Mouse (Mus musculus) cerebral cortex, adult 2 months (tissue): ENCODE results near the gene Ext2.

Experiments
- WGBS: fragments of 180-500 bp; shearing (Covaris S2); methylation state at CpG from one replicate; pipeline ENCODE4 v1.1.7; 2018; 5-methylcytosine and 5-hydroxymethylcytosine counted together

Gene Ext2

DNA sequence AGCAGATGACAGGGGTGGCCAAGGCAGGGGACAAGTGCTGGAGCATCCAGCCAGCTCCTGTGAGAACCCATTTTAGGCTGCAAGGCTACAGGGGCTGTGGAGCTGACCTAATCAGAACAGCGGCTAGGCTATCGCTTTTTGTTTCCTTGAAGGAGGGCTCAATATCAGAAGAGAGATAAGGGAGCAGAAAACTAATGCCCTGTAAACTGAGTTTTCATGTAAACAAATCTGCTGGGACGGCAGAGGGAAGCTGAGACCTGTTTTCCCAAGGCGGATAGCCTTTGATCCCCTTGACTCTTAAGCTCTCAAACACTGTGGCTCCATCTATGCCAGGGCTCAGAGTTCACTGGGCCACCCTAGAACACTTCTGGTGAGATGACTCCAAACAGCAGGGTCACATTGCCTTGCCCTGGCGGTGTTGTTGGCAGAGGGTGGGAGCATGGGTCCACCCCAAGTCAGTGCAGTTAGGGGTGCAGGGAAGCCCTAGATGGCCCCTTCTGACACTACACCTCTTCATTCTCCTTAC, 83.3 kb downstream of the Ext2 start:
- 93% methylated on average over 5 of the region's 5 CpGs for WGBS

GRCm38 (mm10) chr2:93737146-93737545, 85.2 kb downstream of the Ext2 start:
- 87% methylated on average over 8 of the region's 8 CpGs for WGBS

GRCm38 (mm10) chr2:93732658-93733057, 89.7 kb downstream of the Ext2 start:
- WGBS, result 85% methylated on average over 7 of the region's 7 CpGs

- WGBS, result 86% methylated on average over 11 of the region's 11 CpGs
Observed at GRCm38 (mm10) chr2:93729585-93729984, 92.8 kb downstream of the Ext2 start.

- 83% methylated on average over 2 of the region's 2 CpGs for WGBS
Observed at GRCm38 (mm10) chr2:93723138-93723744, 99.1 kb downstream of the Ext2 start.

GRCm38 (mm10) chr2:93720956-93721355, 101.4 kb downstream of the Ext2 start:
- WGBS, result 94% methylated on average over 1 of the region's 1 CpGs

- WGBS, result 72% methylated on average over 9 of the region's 9 CpGs
Observed at GRCm38 (mm10) chr2:93719792-93720675, 102.3 kb downstream of the Ext2 start.

DNA sequence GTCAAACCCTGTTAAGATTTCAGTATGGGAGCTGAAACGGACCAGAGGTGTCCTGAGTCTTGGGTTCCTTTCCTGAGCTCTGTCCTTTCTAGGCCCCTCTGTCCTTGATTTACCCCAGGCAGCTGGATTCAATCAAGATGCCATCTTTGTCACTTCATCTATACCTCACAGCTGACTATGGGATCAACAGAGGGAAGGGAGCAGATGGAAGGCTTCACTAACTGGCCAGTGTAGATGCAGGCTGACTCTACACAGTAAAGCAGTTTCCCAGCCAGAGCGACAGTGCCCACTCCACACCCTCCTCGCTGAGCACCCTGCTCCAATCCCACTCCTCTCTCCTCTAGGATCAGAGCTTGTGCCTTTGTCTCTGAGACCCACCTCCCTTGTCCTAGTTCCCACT, 110.9 kb downstream of the Ext2 start:
- 69% methylated on average over 3 of the region's 3 CpGs for WGBS

DNA sequence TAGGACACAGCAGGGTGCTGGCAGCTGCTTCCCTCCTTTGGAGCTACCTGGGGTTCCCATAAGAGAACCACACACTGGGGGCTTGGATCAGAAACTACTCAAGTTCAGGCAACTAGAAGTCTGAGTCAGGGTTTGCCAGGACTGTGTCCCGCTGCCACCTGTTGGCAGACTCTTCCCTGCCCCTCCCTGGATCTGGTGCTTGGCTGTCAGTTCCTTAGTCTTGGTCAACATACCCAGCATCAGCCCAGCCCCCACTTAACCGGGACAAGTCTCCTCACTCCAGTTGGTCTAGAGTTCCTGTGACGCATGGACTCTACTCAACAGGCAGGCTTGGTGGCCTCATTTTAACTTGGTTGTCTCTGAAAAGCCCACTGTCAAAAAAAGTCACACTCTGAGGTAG, 112.7 kb downstream of the Ext2 start:
- WGBS, result 87% methylated on average over 3 of the region's 3 CpGs

DNA sequence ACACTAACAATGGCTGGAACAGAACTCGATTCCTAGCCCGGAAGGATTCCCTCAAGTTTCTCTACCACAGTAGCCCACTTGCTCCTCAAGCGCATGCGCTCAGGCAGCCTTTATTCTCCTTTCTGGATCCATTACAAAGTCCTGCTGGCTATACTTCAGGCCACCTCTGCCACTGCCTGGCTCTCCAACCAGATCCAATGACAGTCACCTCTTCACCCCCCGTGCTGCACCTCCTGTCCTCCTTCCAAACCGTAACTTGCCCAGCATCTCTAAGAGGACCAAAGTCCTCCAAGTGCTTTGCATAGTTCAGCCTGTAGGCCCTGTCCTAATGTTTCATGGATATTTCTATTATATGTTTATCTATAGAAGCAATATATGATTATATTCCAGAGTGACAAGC, 113.1 kb downstream of the Ext2 start:
- 95% methylated on average over 6 of the region's 6 CpGs for WGBS

GRCm38 (mm10) chr2:93706825-93707224, 115.5 kb downstream of the Ext2 start:
- WGBS, result 59% methylated on average over 3 of the region's 3 CpGs

GRCm38 (mm10) chr2:93706407-93706806, 116.0 kb downstream of the Ext2 start:
- WGBS, result 44% methylated on average over 2 of the region's 2 CpGs

DNA sequence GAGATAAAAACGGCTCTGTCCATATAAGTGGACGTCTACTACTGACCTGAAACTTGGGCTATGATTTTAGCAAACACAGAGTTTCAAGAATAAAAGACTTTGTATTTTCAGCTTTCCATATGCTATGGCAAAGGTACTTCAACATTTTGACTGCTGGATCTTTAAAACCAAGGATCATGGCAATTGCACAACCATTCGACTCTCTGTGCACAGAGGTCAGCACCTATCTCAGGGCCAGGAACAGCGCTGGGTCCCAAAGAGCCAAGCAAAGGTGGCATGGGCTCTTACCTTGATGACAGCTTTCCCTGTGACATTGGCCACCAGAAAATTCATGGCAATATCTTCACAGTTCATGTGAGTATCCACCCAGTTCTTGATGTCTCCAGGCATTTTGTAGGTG, 118.2 kb downstream of the Ext2 start:
- WGBS, result 95% methylated on average over 4 of the region's 4 CpGs

DNA sequence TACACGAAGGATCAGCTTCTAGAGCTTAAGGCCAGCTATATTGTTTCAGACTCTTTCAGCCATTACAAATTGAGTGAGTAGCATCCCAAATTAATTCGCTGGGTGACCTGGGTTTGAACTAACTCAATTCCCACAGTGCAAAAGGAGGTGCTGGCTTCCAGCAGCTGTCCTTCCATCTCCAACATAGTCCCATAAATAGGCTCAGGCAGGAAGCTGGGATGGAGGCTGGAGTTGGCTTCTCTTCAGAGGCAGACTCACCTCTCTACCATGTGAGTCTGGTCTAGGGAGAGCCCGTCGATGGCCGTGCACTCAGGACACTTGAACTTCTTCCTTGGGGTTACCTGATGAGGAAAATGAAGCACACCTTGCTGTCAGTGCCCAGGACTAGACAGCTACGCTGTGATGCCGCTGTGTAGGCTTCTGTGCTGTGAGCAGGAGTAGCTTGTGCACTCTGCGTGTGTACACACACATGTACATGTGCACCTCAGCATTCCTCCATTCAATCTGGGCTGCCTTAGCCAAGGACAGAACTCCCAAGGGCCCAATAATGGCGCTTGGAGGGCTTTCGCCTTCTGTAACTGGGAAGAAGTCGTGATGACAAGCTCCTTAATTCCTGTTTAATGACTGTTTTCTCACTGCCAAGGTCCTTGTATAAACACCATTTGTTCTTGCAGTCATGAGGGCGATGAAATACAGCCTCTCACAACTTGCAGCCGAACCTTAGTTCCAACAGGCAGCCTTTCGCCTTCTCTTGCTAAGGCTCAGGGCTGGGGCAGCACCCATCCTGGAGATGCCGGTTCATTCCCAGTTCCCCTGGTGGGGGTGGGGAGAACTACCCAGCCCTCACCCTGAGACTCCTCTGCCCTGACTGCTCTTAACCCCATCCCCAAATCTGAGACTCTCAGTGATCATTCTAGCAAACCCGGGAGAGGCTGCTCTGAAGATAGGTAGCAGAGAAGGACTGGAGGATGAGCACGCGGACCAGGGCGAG, 119.1 kb downstream of the Ext2 start:
- WGBS, result 85% methylated on average over 19 of the region's 19 CpGs

DNA sequence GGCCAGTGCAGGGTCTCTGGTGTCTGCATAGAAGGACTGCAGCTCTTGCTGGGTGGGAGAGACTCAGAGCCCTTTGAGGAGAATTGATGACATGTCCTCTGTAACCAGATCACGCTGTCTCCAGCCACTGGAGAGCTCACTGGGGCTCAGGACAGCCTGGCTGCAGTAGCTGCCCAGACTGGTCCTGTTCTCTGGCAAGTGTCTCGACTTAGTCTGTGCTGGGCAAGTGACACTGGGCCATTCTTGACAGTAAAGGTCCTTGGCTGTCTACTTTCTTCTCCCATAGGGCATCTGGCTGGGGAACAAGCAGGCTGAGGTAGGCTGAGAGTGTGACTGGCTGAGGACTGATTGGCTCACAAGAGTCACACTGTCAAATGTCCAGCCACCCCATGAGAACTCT, 123.0 kb downstream of the Ext2 start:
- WGBS, result 80% methylated on average over 2 of the region's 2 CpGs

GRCm38 (mm10) chr2:93696181-93696641, 126.2 kb downstream of the Ext2 start:
- 69% methylated on average over 10 of the region's 10 CpGs for WGBS

- WGBS, result 50% methylated on average over 4 of the region's 4 CpGs
Observed at GRCm38 (mm10) chr2:93693101-93693500, 129.3 kb downstream of the Ext2 start.

DNA sequence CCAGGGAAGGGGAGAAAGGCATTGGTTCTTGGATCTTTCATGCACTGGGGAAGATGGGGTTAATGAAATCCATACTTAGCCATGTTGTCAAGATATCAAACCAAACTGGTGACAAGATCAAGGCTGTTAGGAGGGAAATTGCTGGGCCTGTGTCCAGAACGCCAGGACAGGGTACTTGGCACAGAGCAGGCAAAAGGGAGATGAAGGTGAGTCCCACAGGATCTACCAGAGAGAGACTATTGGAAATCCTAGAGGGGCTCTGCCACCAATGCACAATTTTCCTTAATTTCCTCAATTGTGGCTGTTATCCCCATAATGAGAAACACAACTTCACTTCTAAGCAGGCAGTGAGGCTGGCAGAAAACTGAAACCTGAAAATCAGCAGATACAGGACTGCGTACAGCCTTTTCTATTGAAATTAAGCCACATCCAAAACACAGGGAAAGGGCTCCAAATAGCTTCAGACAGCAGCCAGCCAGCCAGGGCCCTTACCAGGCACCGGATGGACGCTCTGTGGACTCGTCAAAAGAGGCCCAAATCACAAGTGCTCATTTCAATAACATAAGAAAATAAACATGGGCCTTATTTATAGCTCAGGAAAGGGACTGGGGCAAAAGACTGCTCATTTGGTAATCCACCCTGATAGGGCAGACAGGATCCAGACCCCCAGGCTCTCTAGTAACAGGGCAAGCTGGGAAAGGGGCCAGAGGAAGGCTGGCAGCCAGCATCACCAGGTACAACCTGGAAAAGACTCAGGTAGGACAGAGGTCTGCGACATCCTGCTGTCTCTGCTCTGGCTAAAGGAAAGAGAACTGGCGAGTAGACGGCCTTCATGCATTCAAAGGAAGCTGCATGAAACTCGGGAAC, 132.1 kb downstream of the Ext2 start:
- 69% methylated on average over 9 of the region's 9 CpGs for WGBS

GRCm38 (mm10) chr2:93683674-93684073, 138.7 kb downstream of the Ext2 start:
- 40% methylated on average over 8 of the region's 8 CpGs for WGBS

- 84% methylated on average over 7 of the region's 7 CpGs for WGBS
Observed at GRCm38 (mm10) chr2:93682601-93683202, 139.7 kb downstream of the Ext2 start.
